Mouse (Mus musculus) embryonic facial prominence, embryonic 11.5 days (tissue): ENCODE results near the gene Bace1. TPM values are rescaled to one million over a fixed set of nuclear protein-coding genes. Genes with fewer than 3 reads are reported as not detected.
A peak's percentile ranks its signal among the peaks of the same experiment; 100 is the strongest.

Experiments
- ATAC-seq: fragments of 200-750 bp; cut with Nextera tagmentation; replicated peaks from 2 replicates; pipeline ENCODE4 v1.8.0; 2017; ENCODE audit warnings: low read depth; ENCODE audit not compliant: insufficient number of reproducible peaks, low FRiP score, low TSS enrichment
- DNase-seq: peaks from one replicate; pipeline ENCODE4 v3.0.0-alpha.2; 2015; ENCODE audit warnings: low spot score
- H3K27ac ChIP-seq: fragments of 300-500 bp; sonication (generic); replicated peaks from 2 replicates; pipeline ENCODE4 v1.5.1; 2014; ENCODE audit warnings: mild to moderate bottlenecking, low read depth, low read length, control low read depth
- H3K27me3 ChIP-seq: fragments of 300-500 bp; sonication (generic); 2 replicates; pipeline ENCODE4 v1.6.1; 2014; ENCODE audit warnings: mild to moderate bottlenecking, low read length, moderate library complexity, mixed read lengths; ENCODE audit not compliant: control insufficient read depth, insufficient read depth
- H3K36me3 ChIP-seq: fragments of 300-500 bp; sonication (generic); replicated peaks from 2 replicates; pipeline ENCODE4 v1.6.1; 2014; ENCODE audit warnings: low read depth, mild to moderate bottlenecking, low read length, moderate library complexity, mixed read lengths; ENCODE audit not compliant: control insufficient read depth, insufficient read depth
- H3K4me1 ChIP-seq: fragments of 300-500 bp; sonication (generic); 2 replicates; pipeline ENCODE4 v1.6.1; 2014; ENCODE audit warnings: low read length, mixed read lengths; ENCODE audit not compliant: control insufficient read depth, insufficient read depth
- H3K4me2 ChIP-seq: fragments of 300-500 bp; sonication (generic); 2 replicates; pipeline ENCODE4 v1.6.1; 2014; ENCODE audit warnings: low read depth, mild to moderate bottlenecking, control low read depth, low read length, moderate library complexity
- H3K4me3 ChIP-seq: fragments of 300-500 bp; sonication (generic); 2 replicates; pipeline ENCODE4 v1.5.1; 2014; ENCODE audit warnings: low read depth, low read length, control low read depth
- H3K9ac ChIP-seq: fragments of 300-500 bp; sonication (generic); replicated peaks from 2 replicates; pipeline ENCODE4 v1.6.1; 2014; ENCODE audit warnings: mild to moderate bottlenecking, control low read depth, low read length
- H3K9me3 ChIP-seq: fragments of 300-500 bp; sonication (generic); replicated peaks from 2 replicates; pipeline ENCODE4 v1.6.1; 2016; ENCODE audit warnings: mild to moderate bottlenecking, low read length, inconsistent platforms, mixed read lengths; ENCODE audit not compliant: control insufficient read depth
- WGBS: fragments of 180-500 bp; shearing (Covaris S2); extraction: QIAGEN DNeasy Blood & Tissue Kit; methylation state at CpG from one replicate; pipeline ENCODE4 v1.1.7; 2014; 5-methylcytosine and 5-hydroxymethylcytosine counted together
- polyA plus RNA-seq: library from polyadenylated mRNA; unstranded; fragments of >200 nt; fragmentation: Nextera tagmentation; extraction: Ambion mirVana; gene quantifications from 2 replicates; pipeline ENCODE4 v1.2.1, GENCODE M21; 2014

The Bace1 gene
- polyA plus RNA-seq, 1 experiment from 2014 or later = 17.8 TPM

GRCm38 (mm10) chr9:45799402-45799801, 39.0 kb upstream of the Bace1 start:
- H3K27ac ChIP-seq = no peak overlapping the region
- ATAC-seq = no peak
- peaks cover 8% of the 10 kb centered on the region for H3K4me1 ChIP-seq
- 75% methylated on average over 8 of the region's 8 CpGs for WGBS
- H3K9ac ChIP-seq = peak overlapping the region; percentile 28; the same call in 1 of the 2 replicates
- DNase-seq = no peak
- H3K4me3 ChIP-seq = no peak overlapping the region
- no peaks in the 10 kb centered on the region for H3K27me3 ChIP-seq
- no peak overlapping the region for H3K4me2 ChIP-seq
- no peaks in the 10 kb centered on the region for H3K9me3 ChIP-seq
- no peaks in the 10 kb centered on the region for H3K36me3 ChIP-seq

GRCm38 (mm10) chr9:45803070-45803774, 35.2 kb upstream of the Bace1 start:
- no peaks in the 10 kb centered on the region; the same call in 1 of the 2 replicates for H3K36me3 ChIP-seq
- no peak overlapping the region for H3K27ac ChIP-seq
- ATAC-seq (no peak), DNase-seq (no peak)
- no peaks in the 10 kb centered on the region for H3K27me3 ChIP-seq
- H3K9ac ChIP-seq = no peak overlapping the region
- 84% methylated on average over 21 of the region's 21 CpGs for WGBS
- H3K4me1 ChIP-seq = peaks cover 8% of the 10 kb centered on the region
- no peak overlapping the region for H3K4me2 ChIP-seq
- no peak overlapping the region for H3K4me3 ChIP-seq
- no peaks in the 10 kb centered on the region for H3K9me3 ChIP-seq

GRCm38 (mm10) chr9:45806847-45807246, 31.5 kb upstream of the Bace1 start:
- no peaks in the 10 kb centered on the region for H3K27me3 ChIP-seq
- H3K27ac ChIP-seq = no peak overlapping the region
- H3K4me3 ChIP-seq = no peak overlapping the region
- ATAC-seq = no peak
- no peaks in the 10 kb centered on the region; the same call in 1 of the 2 replicates for H3K36me3 ChIP-seq
- no peak for DNase-seq
- 90% methylated on average over 11 of the region's 11 CpGs for WGBS
- H3K4me2 ChIP-seq = no peak overlapping the region
- H3K9ac ChIP-seq = no peak overlapping the region
- H3K9me3 ChIP-seq = no peaks in the 10 kb centered on the region
- H3K4me1 ChIP-seq = no peaks in the 10 kb centered on the region

GRCm38 (mm10) chr9:45807337-45807736, 31.0 kb upstream of the Bace1 start:
- no peak for ATAC-seq
- no peak overlapping the region for H3K27ac ChIP-seq
- no peaks in the 10 kb centered on the region; the same call in 1 of the 2 replicates for H3K36me3 ChIP-seq
- no peak overlapping the region for H3K4me2 ChIP-seq
- no peak overlapping the region for H3K9ac ChIP-seq
- no peaks in the 10 kb centered on the region for H3K4me1 ChIP-seq
- WGBS = 86% methylated on average over 11 of the region's 11 CpGs
- no peak for DNase-seq
- no peaks in the 10 kb centered on the region for H3K9me3 ChIP-seq
- no peaks in the 10 kb centered on the region for H3K27me3 ChIP-seq
- H3K4me3 ChIP-seq = no peak overlapping the region

- no peaks in the 10 kb centered on the region for H3K9me3 ChIP-seq
- no peak overlapping the region for H3K27ac ChIP-seq
- no peaks in the 10 kb centered on the region for H3K27me3 ChIP-seq
- DNase-seq (no peak), ATAC-seq (no peak)
- H3K4me2 ChIP-seq = no peak overlapping the region
- 84% methylated on average over 8 of the region's 8 CpGs for WGBS
- H3K4me1 ChIP-seq = no peaks in the 10 kb centered on the region
- H3K9ac ChIP-seq = no peak overlapping the region
- H3K36me3 ChIP-seq = no peaks in the 10 kb centered on the region; the same call in 1 of the 2 replicates
- H3K4me3 ChIP-seq = no peak overlapping the region
Measured at GRCm38 (mm10) chr9:45807761-45808160, 30.6 kb upstream of the Bace1 start.

GRCm38 (mm10) chr9:45811946-45812345, 26.4 kb upstream of the Bace1 start:
- no peak for ATAC-seq
- H3K9ac ChIP-seq = no peak overlapping the region
- H3K4me1 ChIP-seq = no peaks in the 10 kb centered on the region
- no peak for DNase-seq
- no peak overlapping the region for H3K27ac ChIP-seq
- H3K4me3 ChIP-seq = no peak overlapping the region
- H3K9me3 ChIP-seq = no peaks in the 10 kb centered on the region
- no peaks in the 10 kb centered on the region for H3K27me3 ChIP-seq
- no peaks in the 10 kb centered on the region; the same call in 1 of the 2 replicates for H3K36me3 ChIP-seq
- WGBS = 79% methylated on average over 5 of the region's 5 CpGs
- H3K4me2 ChIP-seq = no peak overlapping the region

- Histone ChIP-seq H3K4me2 (no peak overlapping the region), H3K27ac (no peak overlapping the region), H3K9ac (no peak overlapping the region), H3K4me3 (no peak overlapping the region), H3K36me3 (no peaks in the 10 kb centered on the region), H3K4me1 (no peaks in the 10 kb centered on the region), H3K27me3 (no peaks in the 10 kb centered on the region), H3K9me3 (no peaks in the 10 kb centered on the region)
- 93% methylated on average over 9 of the region's 9 CpGs for WGBS
- no peak for ATAC-seq
- no peak for DNase-seq
Measured at GRCm38 (mm10) chr9:45815113-45815512, 23.3 kb upstream of the Bace1 start.

- H3K27ac ChIP-seq = no peak overlapping the region
- H3K36me3 ChIP-seq = no peaks in the 10 kb centered on the region
- no peak overlapping the region for H3K4me2 ChIP-seq
- H3K9me3 ChIP-seq = no peaks in the 10 kb centered on the region
- H3K27me3 ChIP-seq = no peaks in the 10 kb centered on the region
- DNase-seq (no peak), ATAC-seq (no peak)
- WGBS = 82% methylated on average over 10 of the region's 10 CpGs
- H3K4me3 ChIP-seq = no peak overlapping the region
- H3K4me1 ChIP-seq = no peaks in the 10 kb centered on the region
- no peak overlapping the region for H3K9ac ChIP-seq
Measured at GRCm38 (mm10) chr9:45815525-45815924, 22.9 kb upstream of the Bace1 start.
